Mouse (Mus musculus) ES-E14 (cell line): ENCODE data around the gene Mtfr1l. TPM values are rescaled to one million over a fixed set of nuclear protein-coding genes. Genes with fewer than 3 reads are reported as not detected.

Experiments used
- DNase-seq: peaks from one replicate; pipeline ENCODE4 v3.0.0-alpha.2; 2013; ENCODE audit warnings: low read depth, low spot score
- H3K27ac ChIP-seq: 2 replicates; pipeline ENCODE4 v1.5.1; 2012; ENCODE audit warnings: low read depth, mild to moderate bottlenecking, low read length, moderate library complexity, mixed read lengths; ENCODE audit not compliant: poor library complexity, insufficient read depth, severe bottlenecking
- H3K36me3 ChIP-seq: 2 replicates; pipeline ENCODE4 v1.6.1; 2012; ENCODE audit warnings: mild to moderate bottlenecking, low read length, moderate library complexity, mixed read lengths; ENCODE audit not compliant: control insufficient read depth, poor library complexity, insufficient read depth, severe bottlenecking
- H3K4me1 ChIP-seq, 2 experiments: fragments of 150-350 bp in 1 of 2; sonication (generic) in 1 of 2; 2 replicates each; pipeline ENCODE4 v1.6.1; 2012; ENCODE audit warnings: low read length in 2 of 2, mild to moderate bottlenecking in 1 of 2, mixed read lengths in 1 of 2; ENCODE audit not compliant: control insufficient read depth in 2 of 2, insufficient read depth in 2 of 2, poor library complexity in 1 of 2
- H3K4me3 ChIP-seq, 2 experiments: fragments of 150-350 bp in 1 of 2; sonication (generic) in 1 of 2; 2 replicates each; pipeline ENCODE4 v1.5.1; 2012; ENCODE audit warnings: low read length in 2 of 2, low read depth in 1 of 2, mild to moderate bottlenecking in 1 of 2, mixed read lengths in 1 of 2; ENCODE audit not compliant: insufficient read depth in 1 of 2, poor library complexity in 1 of 2, severe bottlenecking in 1 of 2
- H3K9ac ChIP-seq: 2 replicates; pipeline ENCODE4 v1.6.1; 2012; ENCODE audit warnings: low read depth, mild to moderate bottlenecking, low read length, mixed read lengths; ENCODE audit not compliant: poor library complexity, insufficient read depth, severe bottlenecking
- H3K9me3 ChIP-seq: fragments of 150-350 bp; sonication (generic); 2 replicates; pipeline ENCODE4 v1.6.1; 2012; ENCODE audit warnings: low read depth, mild to moderate bottlenecking, low read length; ENCODE audit not compliant: control insufficient read depth, insufficient read depth
- CHD2 ChIP-seq: IDR thresholded peaks from 2 replicates; pipeline ENCODE4 v1.6.1; 2014; ENCODE audit warnings: mild to moderate bottlenecking, low read depth, low read length, inconsistent platforms
- HCFC1 ChIP-seq: IDR thresholded peaks from 2 replicates; pipeline ENCODE4 v1.6.1; 2012; ENCODE audit warnings: low read length, inconsistent platforms, borderline replicate concordance; ENCODE audit not compliant: insufficient read depth
- MAFK ChIP-seq: IDR thresholded peaks from 2 replicates; pipeline ENCODE4 v1.6.1; 2014; ENCODE audit warnings: mild to moderate bottlenecking, low read depth, low read length, inconsistent platforms; ENCODE audit not compliant: insufficient read depth
- ZC3H11A ChIP-seq: IDR thresholded peaks from 2 replicates; pipeline ENCODE4 v1.6.1; 2012; ENCODE audit warnings: low read depth, mild to moderate bottlenecking, inconsistent platforms, low read length, borderline replicate concordance
- ZNF384 ChIP-seq: IDR thresholded peaks from 2 replicates; pipeline ENCODE4 v1.6.1; 2012; ENCODE audit warnings: low read depth, low read length, inconsistent platforms
- in situ Hi-C, 2 experiments: fragments of 600-800 bp; cut with MboI; formaldehyde crosslinking; loops; one replicate each; pipeline ENCODE4 v1.15.1; 2025; ENCODE audit warnings: low sequenced_read_pairs in 2 of 2, inconsistent platforms in 1 of 2; ENCODE audit not compliant: unreplicated experiment in 2 of 2
- total RNA-seq: library from RNA; depleted of rRNA; stranded (reverse); fragments of 300-350 nt; gene quantifications from 2 replicates; pipeline ENCODE4 v1.2.3, GENCODE M21; 2012; rRNA removed

Gene Mtfr1l
- 38.2 and 43.7 TPM in 2 replicates for total RNA-seq

- peak; percentile 91 for DNase-seq
- peaks cover 5% of the 10 kb centered on the region for H3K36me3 ChIP-seq
- H3K9me3 ChIP-seq: no peaks in the 10 kb centered on the region
- peak within 1 kb of the TSS; percentile 67 for H3K27ac ChIP-seq
- in situ Hi-C loops: no loop called here
- TF ChIP-seq ZC3H11A: no peak
- TF ChIP-seq ZNF384: no peak
- TF ChIP-seq CHD2: peak; percentile 91
- peaks cover 4 to 5% of the 10 kb centered on the region in 2 experiments; a peak in 3 of 4 replicates for H3K4me1 ChIP-seq
- peak within 1 kb of the TSS; percentile 75 to 84 for H3K4me3 ChIP-seq
- peak within 1 kb of the TSS; percentile 87 for H3K9ac ChIP-seq
Measured at GRCm38 (mm10) chr4:134534932-134535786, at the start of gene Mtfr1l. Mtfr1l (minus strand) TSS chr4:134535387.

GRCm38 (mm10) chr4:134583513-134583912 is 48.3 kb upstream of the Mtfr1l start:
- Histone ChIP-seq H3K9ac (no peak overlapping the region), H3K4me3 (no peak overlapping the region), H3K9me3 (no peaks in the 10 kb centered on the region), H3K36me3 (no peaks in the 10 kb centered on the region), H3K27ac (no peak overlapping the region), H3K4me1 (peaks cover 0 to 2% of the 10 kb centered on the region in 2 experiments; a peak in 1 of 4 replicates)
- in situ Hi-C loops: no loop called here
- TF ChIP-seq HCFC1 (no peak), ZC3H11A (no peak), MAFK (no peak), CHD2 (no peak), ZNF384 (no peak)
- no peak for DNase-seq

- Histone ChIP-seq H3K36me3 (no peaks in the 10 kb centered on the region), H3K27ac (no peak overlapping the region)
- TF ChIP-seq CHD2: no peak
Measured at GRCm38 (mm10) chr4:134581365-134581764, 46.2 kb upstream of the Mtfr1l start.

DNA sequence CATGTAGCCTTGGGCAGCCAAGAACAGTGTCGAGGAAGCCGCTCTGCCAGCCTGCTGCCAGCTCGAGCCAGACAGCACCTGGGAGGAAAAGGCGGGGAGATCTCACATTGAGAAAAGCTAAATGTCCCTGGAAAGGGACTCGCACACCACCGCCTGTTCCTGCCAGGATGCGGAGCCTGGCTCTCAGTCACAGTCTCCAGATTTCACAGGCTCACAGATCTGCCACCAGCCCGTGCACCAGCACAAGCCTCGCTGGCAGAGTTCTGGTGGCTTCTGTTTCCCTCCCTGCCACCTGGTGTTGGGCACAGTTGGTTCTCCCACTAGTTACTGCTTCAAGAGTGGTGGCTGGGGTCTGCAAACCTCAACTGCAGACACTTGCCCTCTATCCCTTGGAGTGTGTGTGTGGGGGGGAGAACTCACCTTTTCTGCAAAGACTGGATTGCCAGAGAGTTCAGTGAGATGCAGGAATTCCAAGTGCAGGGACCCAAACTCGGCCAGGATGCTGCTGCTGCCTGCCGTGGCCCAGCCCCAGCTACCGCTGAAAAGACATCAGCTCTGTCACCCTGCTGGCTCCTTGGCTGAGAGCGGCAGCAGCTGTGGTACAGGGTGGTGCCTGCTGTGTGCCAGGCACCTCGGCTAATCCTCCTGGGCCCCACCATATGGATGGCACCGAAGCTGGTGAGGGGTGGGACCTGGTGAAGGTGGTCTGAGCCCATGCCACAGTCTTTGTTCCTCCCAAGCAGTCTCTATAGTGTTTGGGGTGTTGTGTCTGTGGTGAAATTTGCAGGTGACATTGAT is 45.4 kb upstream of the Mtfr1l start:
- Histone ChIP-seq H3K36me3 (no peaks in the 10 kb centered on the region), H3K4me1 (peaks cover 0 to 2% of the 10 kb centered on the region in 2 experiments; a peak in 1 of 4 replicates), H3K9ac (no peak overlapping the region), H3K27ac (no peak overlapping the region), H3K9me3 (no peaks in the 10 kb centered on the region), H3K4me3 (no peak overlapping the region)
- no peak for TF ChIP-seq ZC3H11A
- TF ChIP-seq MAFK: no peak
- no peak for DNase-seq
- in situ Hi-C loops: no loop called here

More at GRCm38 (mm10) chr4:134581365-134581764, 46.2 kb upstream of the Mtfr1l start:
- peaks cover 0 to 2% of the 10 kb centered on the region in 2 experiments; a peak in 1 of 4 replicates for H3K4me1 ChIP-seq
- H3K9ac ChIP-seq: no peak overlapping the region
- no peaks in the 10 kb centered on the region for H3K9me3 ChIP-seq
- no peak overlapping the region for H3K4me3 ChIP-seq
- no peak for DNase-seq
- in situ Hi-C loops: no loop called here
